Mouse (Mus musculus): Measurements from ENCODE around the gene Npat.

The Npat gene

DNA sequence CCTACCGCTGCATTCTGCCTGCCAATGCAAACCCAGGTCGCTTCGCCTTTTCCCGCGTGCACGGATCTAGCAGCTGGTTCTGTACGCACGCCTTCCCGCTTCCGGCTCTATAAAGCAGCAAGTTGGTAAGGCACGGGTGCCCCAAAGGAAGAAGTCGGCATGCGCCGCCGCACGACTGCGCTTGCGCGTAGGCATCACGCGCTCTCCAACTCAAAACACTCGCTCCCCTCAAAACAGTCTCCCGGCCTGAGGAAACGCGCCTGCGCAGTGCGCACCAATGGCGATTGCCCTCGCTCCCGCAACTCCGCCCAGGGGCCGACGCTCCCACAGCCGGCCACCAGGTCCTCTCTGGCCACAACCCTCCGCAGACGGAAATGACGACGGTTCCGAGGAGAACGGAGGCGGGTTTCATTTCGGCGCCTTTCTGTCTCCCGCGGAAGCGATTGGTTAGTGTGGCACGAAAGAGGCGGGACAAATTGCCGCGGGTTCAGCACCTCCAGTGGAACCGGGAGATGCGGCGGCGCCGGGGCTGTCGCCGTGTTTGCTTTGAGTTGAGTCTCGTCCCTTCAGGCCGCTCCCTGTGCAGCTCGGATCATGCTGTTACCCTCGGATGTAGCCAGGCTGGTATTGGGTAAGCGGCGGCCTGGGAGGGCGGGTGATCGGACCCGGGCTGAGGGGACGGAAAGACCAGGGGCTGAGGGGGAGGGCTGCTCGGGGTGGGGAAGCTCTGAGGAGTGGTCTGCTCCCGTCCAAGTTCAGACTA lies at the start of gene Npat, which contains the start of gene Atm:
Npat (plus strand) TSS at position 490 of the 763 bp plus-strand sequence.
Atm (minus strand) TSS at position 183 of the 763 bp plus-strand sequence.
- DNase-seq (ENCODE audit: low spot score), result peak; percentile 100

DNA sequence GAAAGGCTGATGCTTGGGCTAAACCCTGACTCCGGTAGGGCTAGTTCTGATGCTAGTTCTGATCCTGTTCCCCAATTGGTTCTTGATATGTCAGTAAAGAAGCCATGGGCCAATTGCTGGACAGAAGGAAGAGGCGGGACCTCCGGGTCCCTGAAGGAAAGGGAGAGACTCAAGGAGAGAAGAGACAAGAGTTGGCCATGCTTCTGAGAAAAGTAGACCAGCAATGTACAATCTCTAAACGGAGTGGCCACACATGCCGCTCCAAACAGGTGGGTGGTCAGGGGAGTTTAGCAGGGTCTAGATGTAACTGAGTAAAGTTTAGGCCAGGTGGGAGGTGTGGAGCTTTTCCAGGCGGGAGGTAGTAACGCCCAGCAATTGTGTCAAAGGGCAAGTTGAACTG lies 28.8 kb upstream of the Npat start:
- DNase-seq (ENCODE audit: low spot score), result peak; percentile 2

DNA sequence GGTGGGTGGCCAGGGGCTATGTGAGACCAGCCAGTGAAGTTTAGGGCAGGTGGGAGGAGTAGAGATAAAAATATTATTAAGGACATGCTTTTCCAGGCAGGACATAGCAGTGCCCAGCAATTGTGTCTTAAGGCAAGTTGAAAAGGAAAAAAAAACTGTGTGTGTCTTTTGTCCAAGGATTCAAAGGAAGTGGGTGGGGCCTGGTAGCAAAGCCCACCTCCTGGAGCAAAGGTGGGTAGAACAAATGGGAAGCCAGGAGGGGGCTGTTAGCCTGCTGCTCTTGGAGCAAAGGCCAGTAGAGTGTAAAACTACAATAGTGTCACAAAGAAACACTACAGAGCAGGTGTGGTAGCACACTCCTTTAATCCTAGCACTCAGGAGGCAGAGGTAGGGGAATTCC lies 22.8 kb upstream of the Npat start:
- DNase-seq (ENCODE audit: low spot score), result no peak

DNA sequence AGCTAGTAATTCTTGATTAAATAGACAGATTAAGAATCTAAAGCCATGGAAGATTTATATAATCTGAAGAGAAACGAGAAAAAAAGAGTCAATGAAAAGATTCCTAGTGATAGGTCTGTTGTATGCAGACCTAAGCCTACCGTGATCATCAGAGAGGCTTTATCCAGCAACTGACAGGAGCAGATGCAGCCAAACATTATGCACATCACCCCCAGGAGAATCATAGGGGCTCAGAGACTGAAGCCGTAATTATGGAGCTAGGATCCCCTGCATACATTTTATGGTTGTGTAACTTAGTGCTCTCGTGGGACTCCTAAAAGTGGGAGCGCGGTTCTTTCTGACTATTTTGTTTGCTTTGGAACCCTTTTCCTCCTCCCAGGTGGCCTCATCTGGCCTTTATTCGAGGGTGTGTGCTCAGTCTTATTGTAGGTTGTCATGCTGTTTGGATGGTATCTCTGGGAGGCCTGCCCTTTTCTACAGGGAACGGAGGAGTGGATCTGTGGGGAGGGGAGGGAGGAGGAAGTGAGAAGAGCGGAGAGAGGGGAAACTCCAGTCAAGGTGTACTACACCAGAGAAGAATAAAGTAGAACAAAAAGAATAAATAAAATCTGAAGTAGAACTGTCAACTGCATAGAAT lies 19.4 kb upstream of the Npat start:
- no peak for DNase-seq (ENCODE audit: low spot score)

DNA sequence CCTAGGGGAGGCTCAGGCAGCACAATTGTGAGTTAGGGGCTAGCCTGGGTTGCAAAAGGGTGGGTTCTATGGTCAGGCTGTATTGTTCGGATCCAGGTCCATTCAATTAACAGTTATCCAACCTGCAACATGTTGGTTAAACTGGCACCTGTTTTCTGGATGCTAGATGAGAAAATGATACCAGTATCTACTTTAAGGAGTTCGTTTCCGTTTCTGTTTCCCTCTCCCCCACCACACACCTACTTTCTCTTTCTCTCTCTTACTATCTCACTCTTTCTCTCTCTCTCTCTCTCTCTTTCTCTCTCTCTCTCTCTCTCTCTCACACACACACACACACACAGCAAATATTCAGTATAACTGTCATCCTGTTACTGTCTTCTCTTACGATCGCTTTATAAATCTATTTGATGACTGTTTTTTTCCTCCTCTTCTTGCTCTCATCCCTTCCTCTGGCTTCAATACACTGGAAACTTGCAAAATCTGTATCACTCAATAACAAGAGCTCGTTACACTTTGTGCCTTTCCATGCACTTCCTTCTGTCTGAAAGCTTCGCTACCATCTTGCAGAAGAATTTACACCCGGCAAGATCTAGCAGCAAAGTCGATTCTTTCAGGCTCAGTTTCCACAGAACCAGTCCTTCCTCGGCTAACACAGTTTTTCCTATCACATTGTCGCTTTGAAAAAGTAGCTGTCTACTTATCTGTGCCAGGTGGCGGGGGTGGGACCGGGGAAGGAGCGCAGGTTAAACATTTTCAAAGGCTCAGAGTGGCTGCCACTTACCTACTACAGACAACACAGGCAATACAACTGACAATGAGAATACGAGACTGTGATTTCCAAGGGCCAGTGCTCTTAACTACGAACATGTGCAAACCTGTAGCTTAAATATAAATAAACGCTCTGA lies 1.2 kb upstream of the Npat start:
- DNase-seq (ENCODE audit: low spot score), result peak; percentile 48

DNA sequence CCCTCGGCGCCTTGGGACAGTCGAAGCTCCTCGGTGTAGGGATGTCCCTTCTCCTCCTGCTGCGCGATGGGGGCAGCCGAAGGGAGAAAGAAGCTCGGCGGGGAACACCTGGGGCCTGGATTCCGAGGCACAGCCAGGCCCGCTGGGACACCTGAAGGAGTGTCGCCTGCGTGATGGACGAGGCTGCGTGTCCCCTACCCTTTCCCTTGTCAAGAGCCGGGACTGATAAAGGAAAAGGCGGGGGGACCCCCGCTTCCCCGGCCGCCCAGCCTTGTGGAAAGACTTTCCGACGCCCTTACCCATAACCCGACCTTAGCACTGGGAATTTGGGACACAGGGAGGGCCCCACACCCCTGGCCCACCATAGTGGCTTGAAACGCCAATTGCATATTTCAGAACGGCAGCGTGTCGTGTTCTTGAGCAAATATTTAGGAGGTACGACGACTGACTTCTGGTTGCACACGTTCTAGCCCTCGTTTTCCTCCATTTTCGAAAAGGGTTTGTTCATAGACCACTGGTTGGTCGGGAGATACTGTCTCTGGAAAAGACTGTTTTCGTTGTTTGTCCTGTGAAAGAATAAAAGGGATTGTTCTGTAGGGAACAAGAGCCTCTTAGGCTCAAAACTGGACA lies 604 bp downstream of the Npat start:
- DNase-seq (ENCODE audit: low spot score), result peak; percentile 29

DNA sequence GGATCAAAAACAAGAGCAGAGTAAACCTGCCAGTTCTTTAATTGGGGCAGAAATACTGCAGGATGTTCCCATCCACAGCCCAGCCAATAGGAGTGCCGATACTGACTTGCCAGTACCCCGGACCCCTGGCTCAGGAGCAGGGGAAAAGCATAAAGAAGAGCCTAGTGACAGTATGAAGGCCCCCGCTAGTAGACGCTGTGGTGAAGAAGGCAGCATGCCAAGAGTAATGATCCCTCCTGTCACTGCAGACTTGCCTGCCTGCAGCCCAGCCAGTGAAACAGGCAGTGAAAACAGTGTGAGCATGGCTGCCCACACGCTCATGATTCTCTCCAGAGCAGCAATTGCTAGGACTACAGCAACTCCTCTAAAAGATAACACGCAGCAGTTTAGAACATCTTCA lies 33.8 kb downstream of the Npat start:
- DNase-seq (ENCODE audit: low spot score), result no peak

DNA sequence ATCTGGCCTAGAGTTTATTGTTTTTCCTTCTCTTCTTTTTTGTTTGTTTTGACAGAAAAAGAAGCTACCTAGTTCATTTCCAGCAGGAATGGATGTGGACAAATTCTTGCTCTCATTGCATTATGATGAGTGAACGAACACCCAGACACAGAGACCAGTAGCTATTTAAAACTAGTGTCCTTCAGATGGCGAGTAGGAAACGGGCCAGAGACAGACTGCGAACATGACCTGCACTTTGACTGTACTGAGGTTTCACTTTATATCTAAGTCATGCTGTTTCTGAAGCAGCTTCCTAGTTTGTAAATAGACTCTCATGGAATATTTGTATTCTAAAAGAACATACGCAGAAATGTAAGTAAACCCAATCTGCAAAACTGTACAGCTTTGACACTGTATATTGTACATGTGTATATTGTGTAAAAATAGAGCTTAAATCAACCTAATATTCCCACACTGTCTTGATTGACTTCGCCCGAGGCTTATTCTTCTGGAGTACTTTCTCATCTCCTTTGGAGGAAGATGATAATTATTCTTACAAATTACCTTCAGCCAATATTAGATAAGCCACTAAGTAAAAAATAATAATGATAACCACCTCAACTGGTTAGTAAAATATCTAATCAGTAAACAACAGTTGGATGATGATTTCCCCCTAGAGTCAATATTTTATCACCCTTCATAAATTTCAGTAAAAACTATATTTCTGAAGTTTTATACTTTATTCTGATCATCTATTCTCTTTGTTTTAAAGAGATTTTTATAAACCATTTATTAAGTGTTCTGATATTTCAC lies 35.9 kb downstream of the Npat start:
- DNase-seq (ENCODE audit: low spot score), result no peak

DNA sequence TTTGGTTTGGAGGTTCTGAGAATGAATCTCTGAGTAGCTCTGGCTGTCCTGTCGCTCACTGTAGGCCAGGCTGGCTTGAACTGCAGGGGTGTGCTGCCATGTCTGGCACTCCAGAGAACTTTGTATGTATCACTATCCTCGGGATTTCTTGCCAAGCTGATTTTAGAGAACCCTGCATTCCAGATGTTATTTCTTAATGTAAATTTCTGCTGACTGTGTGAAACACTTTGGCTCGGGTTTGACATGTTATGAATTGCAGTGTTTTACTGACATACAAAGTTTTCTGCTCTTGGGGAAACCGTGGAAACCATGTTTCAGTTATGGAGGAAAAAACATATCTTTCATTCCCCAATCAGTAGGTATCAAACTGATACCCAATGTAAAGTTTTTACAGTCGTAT lies 38.9 kb downstream of the Npat start:
- no peak for DNase-seq (ENCODE audit: low spot score)

DNA sequence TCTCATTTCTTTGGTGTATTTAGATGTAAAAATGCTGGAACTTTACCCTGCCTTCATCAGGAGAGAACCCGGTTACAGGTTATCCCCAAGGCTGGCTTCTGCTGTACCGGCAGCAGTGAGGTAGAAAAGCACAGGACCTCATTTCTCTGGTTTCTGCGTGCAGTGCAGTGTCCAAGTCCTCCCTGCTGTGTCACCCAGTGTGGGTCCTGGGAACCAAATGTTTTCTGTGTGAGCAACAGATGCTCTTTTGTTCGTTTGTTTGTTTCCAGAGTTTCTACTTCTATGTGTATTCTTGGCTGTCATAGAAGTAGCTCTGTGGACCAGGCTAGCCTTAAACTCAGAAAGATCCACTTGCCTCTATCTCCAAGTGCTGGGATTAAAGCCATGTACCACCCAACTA lies 45.0 kb downstream of the Npat start:
- DNase-seq (ENCODE audit: low spot score), result no peak

DNA sequence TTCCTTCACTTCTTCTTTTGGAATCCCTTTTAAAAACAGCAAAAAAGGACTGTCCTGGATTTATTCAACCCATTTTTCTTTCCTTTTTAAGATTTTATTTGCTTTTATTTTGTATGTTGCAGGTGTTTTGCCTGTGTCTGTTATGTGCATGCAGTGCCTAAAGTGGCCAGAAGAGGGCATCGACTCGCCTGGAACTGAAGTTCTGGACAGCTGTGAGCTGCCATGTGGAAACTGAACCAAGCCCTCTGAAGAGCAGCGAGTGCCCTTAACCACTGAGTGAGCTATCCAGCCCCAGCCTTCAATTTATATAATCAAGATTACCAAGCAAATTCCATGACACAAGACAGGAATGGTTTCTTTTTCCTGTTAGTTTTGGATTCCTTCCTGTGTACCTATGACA lies 57.9 kb downstream of the Npat start:
- peak; percentile 65 for DNase-seq (ENCODE audit: low spot score)

DNA sequence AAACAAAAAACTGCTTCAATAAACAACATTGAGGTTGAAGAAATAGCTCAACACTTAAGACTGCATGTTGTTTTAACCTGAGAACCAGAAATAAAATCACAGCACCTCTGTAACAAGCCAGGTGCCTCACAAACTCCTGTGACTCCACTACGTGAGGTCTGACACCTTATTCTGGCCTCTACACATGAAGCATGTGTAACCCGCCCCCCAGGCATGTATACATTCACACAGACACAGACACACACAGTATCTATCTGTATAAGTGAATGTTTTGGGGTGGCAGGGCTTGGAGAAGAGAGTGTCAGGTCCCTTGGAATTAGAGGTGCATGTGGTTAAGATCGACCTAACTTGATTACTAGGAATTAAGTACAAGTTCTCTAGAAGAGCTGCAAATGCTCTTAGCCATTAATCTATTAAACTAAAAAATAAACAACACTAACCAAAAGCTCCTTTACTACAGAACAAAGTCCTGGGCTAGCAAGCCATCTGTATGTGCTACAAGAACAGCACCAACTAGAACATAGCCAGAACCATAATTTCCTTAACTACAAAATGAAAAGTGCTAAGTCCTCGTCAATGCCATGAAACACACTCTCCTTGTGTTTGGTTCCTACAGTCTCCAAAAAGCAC lies 60.2 kb downstream of the Npat start:
- DNase-seq (ENCODE audit: low spot score), result no peak

DNA sequence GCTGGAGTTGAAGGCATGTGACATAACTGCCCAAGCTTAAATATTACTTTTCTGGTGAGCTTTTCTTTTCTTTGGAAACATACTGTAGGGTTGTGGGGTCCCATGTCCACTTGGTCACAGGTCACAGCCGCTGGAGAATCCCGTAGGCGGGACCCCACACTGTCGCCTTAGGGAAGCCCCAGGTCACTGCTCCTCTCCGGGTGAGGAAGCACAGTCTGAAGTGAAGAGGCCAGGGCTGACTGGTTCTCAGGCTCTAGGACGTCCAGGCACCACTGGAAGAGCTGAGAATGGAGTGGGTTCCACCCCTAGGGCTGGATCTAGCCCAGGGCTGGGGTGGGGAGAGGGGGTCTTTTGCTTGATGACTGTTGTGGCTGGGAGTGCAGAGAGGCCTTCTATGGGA lies 61.8 kb downstream of the Npat start:
- DNase-seq (ENCODE audit: low spot score), result no peak

DNA sequence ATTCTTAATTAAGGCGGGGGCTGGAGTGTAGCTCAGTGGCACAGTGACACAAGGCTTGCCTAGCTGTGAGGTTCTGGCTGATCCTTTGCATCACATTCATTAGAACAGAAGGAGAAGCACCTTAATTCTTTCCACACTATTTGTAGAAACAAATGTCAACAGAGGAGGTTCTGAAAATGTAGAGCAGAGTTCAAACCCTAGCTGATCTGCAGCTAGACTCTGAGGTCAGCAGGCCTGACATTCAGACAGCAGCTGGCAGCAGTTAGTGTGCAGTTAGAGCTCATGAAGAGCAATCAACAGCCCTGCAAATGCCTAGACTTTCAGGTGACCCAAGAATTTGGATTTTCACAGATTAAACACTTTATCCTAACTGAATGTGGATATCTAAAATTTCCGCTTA lies 64.7 kb downstream of the Npat start:
- DNase-seq (ENCODE audit: low spot score), result no peak

DNA sequence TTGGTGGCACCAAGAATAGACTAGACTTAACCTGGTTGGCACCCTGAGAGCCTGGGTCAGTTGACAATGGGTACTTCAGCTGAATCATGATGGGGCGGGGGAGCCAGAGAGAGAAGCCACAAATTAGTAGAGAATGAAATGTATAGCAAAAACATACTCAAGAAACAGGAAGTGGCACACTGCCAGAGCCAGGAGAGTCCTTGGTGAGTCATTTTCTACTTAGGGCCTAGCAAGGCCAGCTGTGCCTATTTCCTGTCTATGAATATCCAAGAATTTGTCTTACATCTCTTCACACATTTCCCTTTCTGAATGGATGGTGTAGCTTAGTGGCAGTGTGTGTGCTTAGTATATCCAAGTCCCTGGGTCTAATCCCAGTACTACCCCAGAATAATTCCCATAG lies 66.5 kb downstream of the Npat start:
- peak; percentile 11 for DNase-seq (ENCODE audit: low spot score)

DNA sequence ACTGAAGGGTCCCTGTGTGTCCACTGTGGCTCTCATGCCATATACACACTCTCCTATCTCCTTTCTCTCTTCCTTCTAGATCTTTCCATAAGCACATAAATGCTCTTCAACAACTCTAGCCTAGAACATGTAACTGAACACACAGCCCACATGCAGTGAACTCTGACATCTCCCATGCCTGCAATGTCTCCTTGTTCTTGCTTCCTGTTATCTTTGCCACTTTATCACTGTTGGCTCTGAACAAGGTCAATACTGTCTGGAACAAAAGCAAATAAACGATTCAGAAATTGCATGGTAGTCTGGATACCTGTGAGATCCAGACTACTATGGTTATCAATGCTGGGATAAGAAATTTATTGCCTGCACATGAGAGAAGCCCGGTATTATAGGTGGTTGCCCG lies 67.0 kb downstream of the Npat start:
- DNase-seq (ENCODE audit: low spot score), result no peak

DNA sequence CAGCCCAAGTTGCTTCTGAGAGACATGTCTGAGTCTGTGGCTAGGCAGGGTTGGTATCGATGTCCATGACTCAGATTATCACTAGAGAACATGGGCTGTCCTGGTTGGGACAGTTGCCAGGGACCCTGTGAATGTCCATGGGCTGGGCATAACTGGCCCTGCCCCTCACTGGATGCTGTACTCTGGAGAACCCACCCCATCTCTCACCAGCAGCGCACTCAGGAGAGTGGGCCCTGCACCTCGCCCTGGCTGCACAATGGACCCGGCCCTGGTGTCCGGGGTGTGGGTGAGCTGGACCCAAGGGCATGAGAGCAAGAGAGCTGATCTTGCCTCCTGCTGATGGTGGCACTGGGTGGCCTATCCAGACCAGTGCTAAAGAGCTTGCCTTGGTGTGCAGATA lies 68.1 kb downstream of the Npat start:
- no peak for DNase-seq (ENCODE audit: low spot score)

DNA sequence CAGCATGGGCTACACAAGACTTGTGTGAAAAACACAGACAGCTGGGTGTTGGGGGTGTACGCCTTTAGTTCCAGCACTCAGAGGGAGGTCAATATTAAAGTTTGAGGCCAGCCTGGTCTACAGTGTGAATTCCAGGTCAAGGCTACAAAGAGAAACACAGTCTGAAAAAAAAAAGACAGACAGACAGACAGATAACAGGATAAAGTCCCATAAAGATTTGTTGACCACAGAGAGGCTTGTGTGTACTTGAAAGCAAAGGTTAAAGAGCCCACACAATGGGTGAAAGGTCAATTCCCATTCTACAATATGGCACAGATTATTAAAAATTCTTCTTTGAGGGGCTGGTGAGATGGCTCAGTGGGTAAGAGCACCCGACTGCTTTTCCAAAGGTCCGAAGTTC lies 70.3 kb downstream of the Npat start:
- DNase-seq (ENCODE audit: low spot score), result no peak

DNA sequence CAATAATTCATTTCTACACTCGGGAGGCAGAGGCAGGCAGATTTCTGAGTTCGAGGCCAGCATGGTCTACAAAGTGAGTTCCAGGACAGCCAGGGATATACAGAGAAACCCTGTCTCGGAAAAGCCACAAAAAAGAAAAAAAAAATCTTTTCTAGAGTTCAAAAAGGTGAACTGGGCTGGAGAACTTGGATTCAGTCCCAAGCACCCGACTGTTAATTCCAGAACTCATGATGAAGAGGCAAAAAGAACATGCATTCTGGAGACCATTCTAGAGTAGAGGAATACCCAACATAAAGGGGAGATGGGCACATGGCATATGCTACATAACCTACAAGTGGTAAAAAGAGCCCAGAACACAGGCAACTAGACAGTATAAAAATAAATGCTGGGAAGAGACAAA lies 71.0 kb downstream of the Npat start:
- no peak for DNase-seq (ENCODE audit: low spot score)

DNA sequence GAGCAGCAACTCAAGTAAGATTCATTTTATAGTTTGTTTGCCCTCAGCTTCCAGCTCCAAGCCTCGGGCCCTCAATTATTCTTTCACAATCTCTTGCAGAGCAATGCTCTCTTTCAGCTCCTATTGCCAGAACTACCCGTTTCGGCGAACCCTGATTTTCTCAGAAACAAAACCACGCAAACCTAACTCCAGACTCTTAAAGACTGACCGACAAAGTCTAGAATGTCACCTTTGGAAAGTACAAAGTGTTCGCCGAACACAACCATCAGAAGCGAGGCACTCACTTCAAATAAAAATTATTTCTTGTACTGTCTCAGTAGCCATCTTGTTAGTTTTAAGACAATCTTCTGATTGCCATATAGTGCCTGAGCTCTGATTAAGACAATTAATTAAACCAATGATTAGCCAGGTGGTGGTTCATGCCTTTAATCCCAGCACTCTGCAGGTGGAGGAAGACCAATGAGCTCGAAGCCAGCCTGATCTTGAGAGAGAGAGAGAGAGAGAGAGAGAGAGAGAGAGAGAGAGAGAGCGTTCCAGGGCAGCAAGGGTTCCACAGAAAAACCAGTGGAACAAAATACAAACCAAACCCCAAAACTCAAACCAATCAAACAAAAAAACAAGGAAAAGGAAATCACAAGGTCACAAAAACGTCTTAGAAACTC lies 72.6 kb downstream of the Npat start:
- DNase-seq (ENCODE audit: low spot score), result no peak
